Mouse (Mus musculus): ENCODE results near the gene Peak1. TPM values are rescaled to one million over a fixed set of nuclear protein-coding genes. Genes with fewer than 3 reads are reported as not detected.

Gene Peak1
- polyA plus RNA-seq, 1 experiment, result 14.4 TPM

DNA sequence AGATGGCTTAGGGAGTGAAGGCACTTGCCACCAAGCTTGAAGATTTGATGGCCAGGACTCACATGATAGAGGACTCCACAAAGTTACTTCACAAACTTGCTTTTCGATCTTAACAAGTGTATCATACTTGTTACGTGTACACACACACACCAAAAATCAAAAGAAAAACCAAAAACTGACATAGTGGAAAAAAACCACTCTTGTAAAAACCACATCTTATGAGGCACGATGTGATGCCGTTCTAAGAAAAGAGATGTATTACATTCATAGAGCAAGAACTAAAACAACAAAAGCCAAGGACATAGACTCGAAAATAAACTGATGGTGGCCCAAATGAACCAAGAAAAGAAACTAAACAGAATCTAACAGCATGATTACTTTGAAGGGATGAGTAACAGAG lies 92.1 kb downstream of the Peak1 start:
- no peak overlapping the region for H3ac ChIP-seq (ENCODE audit: control insufficient read depth, insufficient read length, low read depth)
- H3K36me3 ChIP-seq (ENCODE audit: control insufficient read depth, insufficient read depth), result no peaks in the 10 kb centered on the region
- H3K79me3 ChIP-seq (ENCODE audit: low read depth), result peaks cover 24% of the 10 kb centered on the region
- no peak overlapping the region for H3K4me3 ChIP-seq (ENCODE audit: insufficient read depth, poor library complexity, severe bottlenecking)
- no peak for TF ChIP-seq MYOG (IDR thresholded peaks at IDR 0.05; ENCODE audit: control insufficient read depth, extremely low read depth, insufficient read length)
- no peak for TF ChIP-seq CTCF (IDR thresholded peaks at IDR 0.05; ENCODE audit: control insufficient read depth, insufficient read depth, insufficient read length)
- no peak for TF ChIP-seq MAX (IDR thresholded peaks at IDR 0.05)
- TF ChIP-seq CEBPB (IDR thresholded peaks at IDR 0.05; ENCODE audit: low read depth), result no peak
- no peak for TF ChIP-seq MYOD1 (IDR thresholded peaks at IDR 0.05; ENCODE audit: control insufficient read depth, insufficient read length, low read depth)
- TF ChIP-seq FOSL1 (IDR thresholded peaks at IDR 0.05; ENCODE audit: insufficient read depth, low read length, poor library complexity, severe bottlenecking), result no peak
- no peak for TF ChIP-seq USF1 (IDR thresholded peaks at IDR 0.05; ENCODE audit: low read depth)
- no peaks in the 10 kb centered on the region for H3K27me3 ChIP-seq (ENCODE audit: control insufficient read depth, insufficient read depth, insufficient read length)
- peaks cover 80% of the 10 kb centered on the region for H3K79me2 ChIP-seq (ENCODE audit: control insufficient read depth, insufficient read depth)

DNA sequence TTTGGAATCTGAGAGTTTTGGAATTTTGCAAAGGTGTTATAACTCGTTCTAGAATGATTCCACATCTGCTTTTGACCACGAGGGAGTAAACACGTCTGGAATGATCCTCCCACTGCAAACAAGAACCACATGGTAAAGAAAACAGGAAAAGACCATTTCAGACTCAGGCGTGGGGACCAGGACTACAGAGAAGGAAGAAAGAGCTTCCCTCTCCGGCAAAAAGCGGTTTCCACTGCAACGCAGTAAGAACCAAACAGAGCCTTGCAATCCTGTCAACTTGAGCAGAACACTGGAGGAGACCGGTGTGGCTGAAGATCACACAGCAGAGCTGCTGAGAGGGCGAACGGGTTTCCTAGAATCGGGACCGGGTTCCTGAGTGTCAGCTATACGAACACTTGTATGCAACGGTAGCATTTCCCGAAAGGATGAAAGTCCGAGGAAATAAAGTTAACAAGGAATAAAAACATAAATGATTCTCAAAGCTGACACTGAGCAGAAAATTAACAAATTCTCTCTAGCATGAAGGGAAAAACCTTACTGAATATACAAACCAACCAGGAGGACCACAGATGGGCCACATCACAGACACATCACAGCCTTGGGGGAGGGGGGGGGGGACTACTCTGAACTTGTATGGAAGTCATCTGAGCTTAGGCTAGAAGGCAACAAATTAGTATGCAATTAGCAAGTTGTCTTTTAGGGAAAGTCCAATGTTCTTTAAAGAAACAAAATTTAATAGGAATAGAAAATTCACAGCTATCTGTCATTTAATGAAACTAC lies 93.1 kb downstream of the Peak1 start:
- peaks cover 25% of the 10 kb centered on the region for H3K79me3 ChIP-seq (ENCODE audit: low read depth)
- H3K4me3 ChIP-seq (ENCODE audit: insufficient read depth, poor library complexity, severe bottlenecking), result no peak overlapping the region

DNA sequence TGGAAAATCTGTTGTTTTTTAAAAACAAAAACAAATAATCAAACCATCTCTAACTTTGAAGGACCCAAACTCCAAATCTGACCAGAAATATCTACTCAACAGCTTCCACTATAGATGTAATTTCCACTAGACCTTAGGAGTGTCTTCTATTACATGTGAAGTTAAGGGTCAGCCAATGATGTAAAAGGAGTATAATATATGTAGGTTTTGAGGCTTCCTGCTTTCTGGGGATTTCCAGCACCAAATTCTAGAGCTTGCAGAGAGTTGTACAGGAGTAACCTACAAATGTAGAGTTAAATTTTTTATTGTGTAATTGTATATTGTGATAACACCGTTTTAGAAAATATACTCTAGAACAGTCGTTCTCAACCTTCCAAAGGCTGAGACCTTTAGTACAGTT lies 96.6 kb downstream of the Peak1 start:
- H3K27me3 ChIP-seq (ENCODE audit: control insufficient read depth, insufficient read depth, insufficient read length), result no peaks in the 10 kb centered on the region
- H3K4me3 ChIP-seq (ENCODE audit: insufficient read depth, poor library complexity, severe bottlenecking), result no peak overlapping the region
- H3K79me3 ChIP-seq (ENCODE audit: low read depth), result peaks cover 17% of the 10 kb centered on the region
- peaks cover 42% of the 10 kb centered on the region for H3K79me2 ChIP-seq (ENCODE audit: control insufficient read depth, insufficient read depth)
- no peak overlapping the region for H3ac ChIP-seq (ENCODE audit: control insufficient read depth, insufficient read length, low read depth)
- peaks cover 12% of the 10 kb centered on the region for H3K36me3 ChIP-seq (ENCODE audit: control insufficient read depth, insufficient read depth)
- TF ChIP-seq CEBPB (IDR thresholded peaks at IDR 0.05; ENCODE audit: low read depth) (no peak), CTCF (IDR thresholded peaks at IDR 0.05; ENCODE audit: control insufficient read depth, insufficient read depth, insufficient read length) (no peak), MAX (IDR thresholded peaks at IDR 0.05) (no peak), USF1 (IDR thresholded peaks at IDR 0.05; ENCODE audit: low read depth) (no peak), MYOG (IDR thresholded peaks at IDR 0.05; ENCODE audit: control insufficient read depth, extremely low read depth, insufficient read length) (no peak), FOSL1 (IDR thresholded peaks at IDR 0.05; ENCODE audit: insufficient read depth, low read length, poor library complexity, severe bottlenecking) (no peak), MYOD1 (IDR thresholded peaks at IDR 0.05; ENCODE audit: control insufficient read depth, insufficient read length, low read depth) (no peak)

More for the DNA sequence above, 93.1 kb downstream of the Peak1 start:
- Histone ChIP-seq H3K79me2 (ENCODE audit: control insufficient read depth, insufficient read depth) (peaks cover 73% of the 10 kb centered on the region), H3K27me3 (ENCODE audit: control insufficient read depth, insufficient read depth, insufficient read length) (no peaks in the 10 kb centered on the region), H3ac (ENCODE audit: control insufficient read depth, insufficient read length, low read depth) (no peak overlapping the region), H3K36me3 (ENCODE audit: control insufficient read depth, insufficient read depth) (no peaks in the 10 kb centered on the region)
- TF ChIP-seq CTCF (IDR thresholded peaks at IDR 0.05; ENCODE audit: control insufficient read depth, insufficient read depth, insufficient read length) (no peak), MAX (IDR thresholded peaks at IDR 0.05) (no peak), MYOG (IDR thresholded peaks at IDR 0.05; ENCODE audit: control insufficient read depth, extremely low read depth, insufficient read length) (no peak), CEBPB (IDR thresholded peaks at IDR 0.05; ENCODE audit: low read depth) (no peak), MYOD1 (IDR thresholded peaks at IDR 0.05; ENCODE audit: control insufficient read depth, insufficient read length, low read depth) (no peak)

DNA sequence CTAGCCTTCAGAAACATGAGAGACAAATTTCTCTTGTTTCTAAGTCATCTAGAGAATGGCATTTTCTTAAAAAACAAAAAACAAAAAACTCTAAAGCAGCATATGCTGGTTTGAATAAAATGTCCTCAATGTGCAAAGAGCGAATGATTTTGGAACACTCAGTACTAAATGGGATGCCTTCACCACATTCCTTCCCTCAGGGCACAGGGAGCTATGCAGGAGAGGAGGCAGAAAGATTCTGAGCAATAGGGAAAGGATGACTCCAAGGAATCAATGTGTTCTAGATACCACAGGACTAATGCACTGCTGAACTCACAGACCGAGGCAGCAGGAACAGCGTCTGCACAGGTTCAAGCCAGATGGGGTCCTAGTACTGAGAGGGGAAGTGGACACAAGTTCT lies 103.5 kb downstream of the Peak1 start:
- peaks cover 5% of the 10 kb centered on the region for H3K79me3 ChIP-seq (ENCODE audit: low read depth)
- peaks cover 6% of the 10 kb centered on the region for H3K79me2 ChIP-seq (ENCODE audit: control insufficient read depth, insufficient read depth)
- peaks cover 39% of the 10 kb centered on the region for H3K36me3 ChIP-seq (ENCODE audit: control insufficient read depth, insufficient read depth)
- no peak overlapping the region for H3K4me3 ChIP-seq (ENCODE audit: insufficient read depth, poor library complexity, severe bottlenecking)
- TF ChIP-seq MYOD1 (IDR thresholded peaks at IDR 0.05; ENCODE audit: control insufficient read depth, insufficient read length, low read depth) (no peak), MAX (IDR thresholded peaks at IDR 0.05) (no peak), CTCF (IDR thresholded peaks at IDR 0.05; ENCODE audit: control insufficient read depth, insufficient read depth, insufficient read length) (no peak), CEBPB (IDR thresholded peaks at IDR 0.05; ENCODE audit: low read depth) (no peak), FOSL1 (IDR thresholded peaks at IDR 0.05; ENCODE audit: insufficient read depth, low read length, poor library complexity, severe bottlenecking) (no peak), USF1 (IDR thresholded peaks at IDR 0.05; ENCODE audit: low read depth) (no peak), MYOG (IDR thresholded peaks at IDR 0.05; ENCODE audit: control insufficient read depth, extremely low read depth, insufficient read length) (no peak)
- H3ac ChIP-seq (ENCODE audit: control insufficient read depth, insufficient read length, low read depth), result no peak overlapping the region
- no peaks in the 10 kb centered on the region for H3K27me3 ChIP-seq (ENCODE audit: control insufficient read depth, insufficient read depth, insufficient read length)

DNA sequence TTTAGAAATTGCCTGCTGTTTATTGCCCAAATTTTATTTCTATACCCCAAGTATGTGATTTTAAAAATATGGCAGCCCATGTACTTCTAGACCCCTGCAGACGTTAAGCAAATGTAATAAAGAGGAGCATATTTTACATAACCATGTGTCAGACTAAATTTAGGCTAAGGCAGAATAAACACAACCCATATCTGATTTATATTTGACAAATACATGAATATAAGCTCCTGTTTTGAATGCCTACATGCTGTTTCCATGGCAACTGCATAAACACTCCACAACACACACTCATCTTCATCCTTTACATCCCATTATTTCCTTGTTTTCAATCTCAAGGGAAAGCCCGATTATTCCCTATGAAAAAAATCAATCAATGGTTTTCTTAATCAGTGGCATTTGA lies 108.8 kb downstream of the Peak1 start:
- Histone ChIP-seq H3ac (ENCODE audit: control insufficient read depth, insufficient read length, low read depth) (no peak overlapping the region), H3K27me3 (ENCODE audit: control insufficient read depth, insufficient read depth, insufficient read length) (no peaks in the 10 kb centered on the region), H3K79me3 (ENCODE audit: low read depth) (peaks cover 7% of the 10 kb centered on the region), H3K36me3 (ENCODE audit: control insufficient read depth, insufficient read depth) (peaks cover 21% of the 10 kb centered on the region), H3K4me3 (ENCODE audit: insufficient read depth, poor library complexity, severe bottlenecking) (no peak overlapping the region), H3K79me2 (ENCODE audit: control insufficient read depth, insufficient read depth) (peaks cover 24% of the 10 kb centered on the region)
- TF ChIP-seq USF1 (IDR thresholded peaks at IDR 0.05; ENCODE audit: low read depth) (no peak), FOSL1 (IDR thresholded peaks at IDR 0.05; ENCODE audit: insufficient read depth, low read length, poor library complexity, severe bottlenecking) (no peak), CEBPB (IDR thresholded peaks at IDR 0.05; ENCODE audit: low read depth) (no peak), MYOG (IDR thresholded peaks at IDR 0.05; ENCODE audit: control insufficient read depth, extremely low read depth, insufficient read length) (no peak)

All from C2C12 (cell line).